Mouse (Mus musculus): ENCODE measurements around the gene Cdkl4. TPM values are rescaled to one million over a fixed set of nuclear protein-coding genes. Genes with fewer than 3 reads are reported as not detected.

Cdkl4 gene
- polyA plus RNA-seq (2012): not detected in 2 replicates

GRCm38 (mm10) chr17:80577639-80578038 is at the start of gene Cdkl4:
Cdkl4 (minus strand) TSS chr17:80577813.

DNA sequence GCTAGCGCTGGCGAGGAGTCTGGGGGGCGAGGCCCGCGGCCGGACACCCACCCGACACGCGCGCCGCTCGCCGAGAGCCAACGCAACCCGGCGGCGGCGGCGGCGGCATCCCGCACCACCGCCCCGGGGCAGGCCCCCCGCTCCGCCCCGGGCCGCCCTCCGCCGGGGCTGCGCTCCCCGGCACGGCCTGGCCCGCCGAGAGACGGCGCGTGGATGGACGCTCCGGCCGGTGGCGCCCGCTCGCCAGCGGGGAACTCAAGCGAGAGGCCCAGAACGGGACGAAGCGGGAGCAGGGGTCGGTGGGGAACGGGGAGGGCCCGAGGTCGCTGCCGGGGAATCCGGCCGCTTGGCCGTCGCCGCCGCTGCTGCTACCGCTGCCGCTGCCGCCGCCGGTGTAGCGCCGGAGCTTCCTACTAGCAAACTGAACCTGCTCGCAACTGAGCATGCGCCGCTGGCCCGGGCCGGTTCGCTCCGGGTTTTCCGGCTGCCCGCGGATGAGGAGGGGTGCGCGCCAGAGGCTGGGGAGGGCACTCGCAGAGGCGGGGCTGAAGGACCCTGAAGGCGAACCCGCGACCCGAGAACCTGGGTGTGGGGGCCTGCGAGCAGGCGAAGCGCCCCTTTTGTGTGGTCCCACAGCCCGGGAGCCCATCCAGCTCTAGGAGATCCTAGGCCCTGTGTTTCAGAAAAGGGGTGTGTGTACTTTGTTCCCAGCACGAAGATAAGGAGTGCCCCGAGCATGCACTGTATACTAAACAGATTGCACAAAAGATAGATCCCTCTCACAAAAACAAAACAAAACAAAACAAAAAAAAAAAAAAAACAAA is 97.4 kb downstream of the Cdkl4 start, which contains the start of gene Sos1:
Gene Sos1, minus strand, starts transcription at position 423 of the 824 bp plus-strand sequence.

Other genes with a start within 250 kb of the Cdkl4 start
- gene Gm10190, start 204.3 kb downstream of the Cdkl4 start, polyA plus RNA-seq (2012): 0.63 TPM in 1 of 2 replicates, not detected in the other
- 3.1 and 3.8 TPM in 2 replicates for gene Sos1, start 97.4 kb downstream of the Cdkl4 start, polyA plus RNA-seq (2012)
- 2.8 and 3.6 TPM in 2 replicates for gene Map4k3, start 150.7 kb upstream of the Cdkl4 start, polyA plus RNA-seq (2012)

All from megakaryocyte-erythroid progenitor cell, adult 5 weeks (primary cell).